Mouse (Mus musculus): ENCODE data around the gene Adcyap1r1. TPM values are rescaled to one million over a fixed set of nuclear protein-coding genes. Genes with fewer than 3 reads are reported as not detected.

Adcyap1r1 gene
- 5.2 and 5.4 TPM in 2 replicates for polyA plus RNA-seq (2015; fragmentation: Nextera tagmentation; extraction: Ambion mirVana)

- peak; percentile 91 for ATAC-seq
- Histone ChIP-seq H3K4me3 (replicated peaks) (peak within 1 kb of the TSS; percentile 53), H3K4me1 (replicated peaks) (peaks cover 20% of the 10 kb centered on the region; the same call in 1 of the 2 replicates), H3K27me3 (replicated peaks) (peaks cover 43% of the 10 kb centered on the region), H3K36me3 (no peaks in the 10 kb centered on the region), H3K27ac (peak within 1 kb of the TSS; percentile 58), H3K9me3 (no peaks in the 10 kb centered on the region), H3K4me2 (replicated peaks) (peak within 1 kb of the TSS; percentile 94), H3K9ac (peak within 1 kb of the TSS; percentile 52)
- WGBS: 1% methylated on average over 58 of the region's 58 CpGs
Measured at GRCm38 (mm10) chr6:55451771-55452371, at the start of gene Adcyap1r1. Adcyap1r1 (plus strand) TSS chr6:55451978.

GRCm38 (mm10) chr6:55402041-55402776 is 49.6 kb upstream of the Adcyap1r1 start:
- Histone ChIP-seq H3K4me1 (replicated peaks) (no peaks in the 10 kb centered on the region), H3K9ac (no peak overlapping the region), H3K27ac (no peak overlapping the region), H3K4me2 (replicated peaks) (no peak overlapping the region), H3K27me3 (replicated peaks) (0 out of 2 replicates have a peak, but pooled peaks cover 3% of the 10 kb centered on the region), H3K4me3 (replicated peaks) (no peak overlapping the region), H3K36me3 (no peaks in the 10 kb centered on the region), H3K9me3 (no peaks in the 10 kb centered on the region)
- 74% methylated on average over 9 of the region's 9 CpGs for WGBS
- ATAC-seq: no peak

GRCm38 (mm10) chr6:55403411-55404309 is 48.1 kb upstream of the Adcyap1r1 start:
- Histone ChIP-seq H3K36me3 (no peaks in the 10 kb centered on the region), H3K4me1 (replicated peaks) (0 out of 2 replicates have a peak, but pooled peaks cover 2% of the 10 kb centered on the region), H3K4me2 (replicated peaks) (no peak overlapping the region), H3K27me3 (replicated peaks) (0 out of 2 replicates have a peak, but pooled peaks cover 3% of the 10 kb centered on the region), H3K9me3 (no peaks in the 10 kb centered on the region), H3K4me3 (replicated peaks) (no peak overlapping the region), H3K27ac (no peak overlapping the region), H3K9ac (no peak overlapping the region)
- WGBS: 73% methylated on average over 9 of the region's 9 CpGs
- ATAC-seq: no peak

GRCm38 (mm10) chr6:55404421-55404990 is 47.3 kb upstream of the Adcyap1r1 start:
- Histone ChIP-seq H3K27ac (no peak overlapping the region), H3K9me3 (no peaks in the 10 kb centered on the region), H3K27me3 (replicated peaks) (0 out of 2 replicates have a peak, but pooled peaks cover 3% of the 10 kb centered on the region), H3K4me1 (replicated peaks) (0 out of 2 replicates have a peak, but pooled peaks cover 2% of the 10 kb centered on the region), H3K36me3 (no peaks in the 10 kb centered on the region), H3K4me2 (replicated peaks) (no peak overlapping the region), H3K4me3 (replicated peaks) (no peak overlapping the region), H3K9ac (no peak overlapping the region)
- no peak for ATAC-seq
- WGBS: 81% methylated on average over 5 of the region's 5 CpGs

GRCm38 (mm10) chr6:55407345-55407744 is 44.4 kb upstream of the Adcyap1r1 start:
- 85% methylated on average over 4 of the region's 4 CpGs for WGBS
- Histone ChIP-seq H3K36me3 (no peaks in the 10 kb centered on the region), H3K4me1 (replicated peaks) (0 out of 2 replicates have a peak, but pooled peaks cover 2% of the 10 kb centered on the region), H3K27me3 (replicated peaks) (0 out of 2 replicates have a peak, but pooled peaks cover 3% of the 10 kb centered on the region), H3K4me2 (replicated peaks) (no peak overlapping the region), H3K9me3 (no peaks in the 10 kb centered on the region), H3K9ac (no peak overlapping the region), H3K4me3 (replicated peaks) (no peak overlapping the region), H3K27ac (no peak overlapping the region)
- ATAC-seq: no peak

GRCm38 (mm10) chr6:55410119-55410775 is 41.5 kb upstream of the Adcyap1r1 start:
- Histone ChIP-seq H3K27me3 (replicated peaks) (no peaks in the 10 kb centered on the region), H3K4me3 (replicated peaks) (no peak overlapping the region), H3K9ac (no peak overlapping the region), H3K4me2 (replicated peaks) (no peak overlapping the region), H3K27ac (no peak overlapping the region), H3K4me1 (replicated peaks) (0 out of 2 replicates have a peak, but pooled peaks cover 2% of the 10 kb centered on the region), H3K36me3 (no peaks in the 10 kb centered on the region), H3K9me3 (no peaks in the 10 kb centered on the region)
- 45% methylated on average over 7 of the region's 7 CpGs for whole genome bisulfite sequencing
- no peak for ATAC-seq

GRCm38 (mm10) chr6:55410977-55411376 is 40.8 kb upstream of the Adcyap1r1 start:
- no peaks in the 10 kb centered on the region for H3K27me3 ChIP-seq (replicated peaks)
- no peak overlapping the region for H3K27ac ChIP-seq
- whole genome bisulfite sequencing: 72% methylated on average over 5 of the region's 5 CpGs

GRCm38 (mm10) chr6:55416202-55416601 is 35.6 kb upstream of the Adcyap1r1 start:
- Histone ChIP-seq H3K9ac (no peak overlapping the region), H3K36me3 (no peaks in the 10 kb centered on the region), H3K4me1 (replicated peaks) (no peaks in the 10 kb centered on the region), H3K27me3 (replicated peaks) (no peaks in the 10 kb centered on the region), H3K9me3 (no peaks in the 10 kb centered on the region), H3K27ac (no peak overlapping the region), H3K4me3 (replicated peaks) (no peak overlapping the region), H3K4me2 (replicated peaks) (no peak overlapping the region)
- WGBS: 73% methylated on average over 5 of the region's 5 CpGs
- ATAC-seq: no peak

More at GRCm38 (mm10) chr6:55410977-55411376, 40.8 kb upstream of the Adcyap1r1 start:
- no peak for ATAC-seq
- no peaks in the 10 kb centered on the region for H3K9me3 ChIP-seq
- H3K4me1 ChIP-seq (replicated peaks): 0 out of 2 replicates have a peak, but pooled peaks cover 2% of the 10 kb centered on the region
- no peak overlapping the region for H3K4me3 ChIP-seq (replicated peaks)
- H3K9ac ChIP-seq: no peak overlapping the region
- H3K4me2 ChIP-seq (replicated peaks): no peak overlapping the region
- H3K36me3 ChIP-seq: no peaks in the 10 kb centered on the region

- Histone ChIP-seq H3K4me1 (replicated peaks) (no peaks in the 10 kb centered on the region), H3K27me3 (replicated peaks) (no peaks in the 10 kb centered on the region), H3K9me3 (no peaks in the 10 kb centered on the region), H3K4me3 (replicated peaks) (no peak overlapping the region), H3K9ac (no peak overlapping the region), H3K36me3 (no peaks in the 10 kb centered on the region), H3K27ac (no peak overlapping the region), H3K4me2 (replicated peaks) (no peak overlapping the region)
- ATAC-seq: no peak
- 55% methylated on average over 2 of the region's 2 CpGs for WGBS
Measured at GRCm38 (mm10) chr6:55418746-55419410, 32.9 kb upstream of the Adcyap1r1 start.

- H3K9ac ChIP-seq: no peak overlapping the region
- no peak overlapping the region for H3K4me2 ChIP-seq (replicated peaks)
- H3K4me1 ChIP-seq (replicated peaks): no peaks in the 10 kb centered on the region
- ATAC-seq: no peak
- no peak overlapping the region for H3K27ac ChIP-seq
- H3K36me3 ChIP-seq: no peaks in the 10 kb centered on the region
- H3K9me3 ChIP-seq: no peaks in the 10 kb centered on the region
- no peaks in the 10 kb centered on the region for H3K27me3 ChIP-seq (replicated peaks)
- no peak overlapping the region for H3K4me3 ChIP-seq (replicated peaks)
- 57% methylated on average over 3 of the region's 3 CpGs for WGBS
Measured at GRCm38 (mm10) chr6:55420411-55420810, 31.4 kb upstream of the Adcyap1r1 start.

- no peaks in the 10 kb centered on the region for H3K4me1 ChIP-seq (replicated peaks)
- no peak overlapping the region for H3K4me2 ChIP-seq (replicated peaks)
- no peak overlapping the region for H3K9ac ChIP-seq
- H3K27me3 ChIP-seq (replicated peaks): no peaks in the 10 kb centered on the region
- H3K36me3 ChIP-seq: no peaks in the 10 kb centered on the region
- 48% methylated on average over 1 of the region's 1 CpGs for WGBS
- H3K9me3 ChIP-seq: no peaks in the 10 kb centered on the region
- ATAC-seq: no peak
- H3K27ac ChIP-seq: no peak overlapping the region
- no peak overlapping the region for H3K4me3 ChIP-seq (replicated peaks)
Measured at GRCm38 (mm10) chr6:55420869-55421361, 30.9 kb upstream of the Adcyap1r1 start.

Data from intestine, embryonic 15.5 days (tissue).